Mouse (Mus musculus) forebrain, embryonic 11.5 days (tissue): ENCODE measurements around the gene Tmem63a. TPM values are rescaled to one million over a fixed set of nuclear protein-coding genes. Genes with fewer than 3 reads are reported as not detected.
"Not testable (repeated sequence)": the region's sequence is repeated elsewhere in the genome, so short reads cannot be mapped to it uniquely, and the experiment has no call there.

Experiments used
- ATAC-seq: fragments of 200-750 bp; cut with Nextera tagmentation; replicated peaks from 2 replicates; pipeline ENCODE4 v1.8.0; 2017; ENCODE audit warnings: moderate TSS enrichment; ENCODE audit not compliant: low FRiP score
- DNase-seq: peaks from one replicate; pipeline ENCODE4 v3.0.0-alpha.2; 2017; ENCODE audit warnings: low spot score
- H3K27ac ChIP-seq: fragments of 300-500 bp; sonication (generic); 2 replicates; pipeline ENCODE4 v1.5.1; 2014; ENCODE audit warnings: low read depth, low read length
- H3K27me3 ChIP-seq: fragments of 300-500 bp; sonication (generic); 2 replicates; pipeline ENCODE4 v1.6.1; 2014; ENCODE audit warnings: mild to moderate bottlenecking, low read length, mixed read lengths; ENCODE audit not compliant: control insufficient read depth, insufficient read depth
- H3K36me3 ChIP-seq: fragments of 300-500 bp; sonication (generic); 2 replicates; pipeline ENCODE4 v1.6.1; 2014; ENCODE audit warnings: mild to moderate bottlenecking, low read length, moderate library complexity, mixed read lengths; ENCODE audit not compliant: control insufficient read depth, insufficient read depth
- H3K4me1 ChIP-seq: fragments of 300-500 bp; sonication (generic); replicated peaks from 2 replicates; pipeline ENCODE4 v1.6.1; 2014; ENCODE audit warnings: low read length, mixed read lengths; ENCODE audit not compliant: control insufficient read depth, insufficient read depth
- H3K4me2 ChIP-seq: fragments of 300-500 bp; sonication (generic); 2 replicates; pipeline ENCODE4 v1.6.1; 2014; ENCODE audit warnings: low read depth, mild to moderate bottlenecking, low read length, moderate library complexity, mixed read lengths; ENCODE audit not compliant: severe bottlenecking
- H3K4me3 ChIP-seq: fragments of 300-500 bp; sonication (generic); 2 replicates; pipeline ENCODE4 v1.5.1; 2014; ENCODE audit warnings: low read depth, low read length
- H3K9ac ChIP-seq: fragments of 300-500 bp; sonication (generic); 2 replicates; pipeline ENCODE4 v1.6.1; 2014; ENCODE audit warnings: low read length
- H3K9me3 ChIP-seq: fragments of 300-500 bp; sonication (generic); 2 replicates; pipeline ENCODE4 v1.6.1; 2016; ENCODE audit warnings: low read length, mixed read lengths; ENCODE audit not compliant: control insufficient read depth
- WGBS: fragments of 180-500 bp; shearing (Covaris S2); extraction: QIAGEN DNeasy Blood & Tissue Kit; methylation state at CpG from one replicate; pipeline ENCODE4 v1.1.7; 2014; 5-methylcytosine and 5-hydroxymethylcytosine counted together
- polyA plus RNA-seq: library from polyadenylated mRNA; unstranded; fragments of >200 nt; fragmentation: Nextera tagmentation; extraction: Ambion mirVana; gene quantifications from 2 replicates; pipeline ENCODE4 v1.2.1, GENCODE M21; 2014

Gene Tmem63a
- polyA plus RNA-seq, 1 experiment from 2014 or later, result 2.7 TPM

- no peak within 1 kb of the TSS for H3K9ac ChIP-seq
- no peak within 1 kb of the TSS for H3K4me2 ChIP-seq
- 14% methylated on average over 21 of the region's 21 CpGs for WGBS
- ATAC-seq, result no peak
- DNase-seq, result no peak
- H3K27ac ChIP-seq, result no peak within 1 kb of the TSS
- no peaks in the 10 kb centered on the region for H3K9me3 ChIP-seq
- no peaks in the 10 kb centered on the region for H3K36me3 ChIP-seq
- H3K27me3 ChIP-seq, result peaks cover 40% of the 10 kb centered on the region
- no peak within 1 kb of the TSS for H3K4me3 ChIP-seq
- H3K4me1 ChIP-seq, result no peaks in the 10 kb centered on the region; the same call in 1 of the 2 replicates
Observed at GRCm38 (mm10) chr1:180934467-180935419, 7.4 kb upstream of the Tmem63a start, which contains the start of gene Lefty1. Lefty1 (plus strand) TSS chr1:180935022.

GRCm38 (mm10) chr1:180936610-180937398 lies 5.3 kb upstream of the Tmem63a start:
- H3K4me2 ChIP-seq, result peak overlapping the region; percentile 38; the same call in 1 of the 2 replicates
- 0 out of 2 replicates have a peak, but pooled peaks have one; percentile 71 for ATAC-seq
- peaks cover 51% of the 10 kb centered on the region for H3K27me3 ChIP-seq
- H3K9ac ChIP-seq, H3K9me3 ChIP-seq, H3K4me1 ChIP-seq, H3K27ac ChIP-seq, H3K36me3 ChIP-seq: not testable (repeated sequence)
- H3K4me3 ChIP-seq, result peak overlapping the region; percentile 11
- DNase-seq, result peak; percentile 68
- WGBS, result 2% methylated on average over 34 of the region's 41 CpGs

GRCm38 (mm10) chr1:180937631-180938030 lies 4.5 kb upstream of the Tmem63a start:
- H3K4me1 ChIP-seq, H3K4me2 ChIP-seq, H3K4me3 ChIP-seq, ATAC-seq, DNase-seq, H3K27ac ChIP-seq, H3K36me3 ChIP-seq, H3K9ac ChIP-seq, H3K9me3 ChIP-seq: not testable (repeated sequence)
- H3K27me3 ChIP-seq, result peaks cover 56% of the 10 kb centered on the region
- 14% methylated on average over 13 of the region's 13 CpGs for WGBS

GRCm38 (mm10) chr1:180938781-180939180 lies 3.4 kb upstream of the Tmem63a start:
- H3K4me1 ChIP-seq, H3K36me3 ChIP-seq, DNase-seq, H3K4me2 ChIP-seq, H3K9me3 ChIP-seq, H3K9ac ChIP-seq, H3K27ac ChIP-seq, H3K4me3 ChIP-seq, ATAC-seq: not testable (repeated sequence)
- WGBS, result 71% methylated on average over 1 of the region's 2 CpGs
- peaks cover 63% of the 10 kb centered on the region for H3K27me3 ChIP-seq

- Histone ChIP-seq H3K9ac (no peak overlapping the region), H3K4me3 (no peak overlapping the region), H3K36me3 (no peaks in the 10 kb centered on the region), H3K27ac (no peak overlapping the region), H3K27me3 (peaks cover 42% of the 10 kb centered on the region), H3K4me2 (no peak overlapping the region), H3K9me3 (no peaks in the 10 kb centered on the region), H3K4me1 (peaks cover 4% of the 10 kb centered on the region; the same call in 1 of the 2 replicates)
- WGBS, result 87% methylated on average over 7 of the region's 7 CpGs
- ATAC-seq (no peak), DNase-seq (no peak)
Observed at GRCm38 (mm10) chr1:180940776-180941460, 1.2 kb upstream of the Tmem63a start.

GRCm38 (mm10) chr1:180941726-180942125 lies 418 bp upstream of the Tmem63a start:
- 4% methylated on average over 18 of the region's 18 CpGs for WGBS
- peak; percentile 64 for DNase-seq
- no peaks in the 10 kb centered on the region for H3K36me3 ChIP-seq
- peak overlapping the region; percentile 78 for H3K4me3 ChIP-seq
- ATAC-seq, result 0 out of 2 replicates have a peak, but pooled peaks have one; percentile 8
- H3K4me2 ChIP-seq, result peak overlapping the region; percentile 94
- H3K9me3 ChIP-seq, result no peaks in the 10 kb centered on the region
- H3K4me1 ChIP-seq, result peaks cover 4% of the 10 kb centered on the region; the same call in 1 of the 2 replicates
- H3K9ac ChIP-seq, result peak overlapping the region; percentile 81
- H3K27me3 ChIP-seq, result peaks cover 35% of the 10 kb centered on the region
- H3K27ac ChIP-seq, result no peak overlapping the region

- 36% methylated on average over 11 of the region's 11 CpGs for whole genome bisulfite sequencing
- H3K9me3 ChIP-seq, result no peaks in the 10 kb centered on the region
- DNase-seq (no peak), ATAC-seq (no peak)
- H3K36me3 ChIP-seq, result no peaks in the 10 kb centered on the region
- no peak overlapping the region for H3K27ac ChIP-seq
- H3K27me3 ChIP-seq, result peaks cover 26% of the 10 kb centered on the region
- peak overlapping the region; percentile 94 for H3K4me2 ChIP-seq
- peak overlapping the region; percentile 81 for H3K9ac ChIP-seq
- H3K4me3 ChIP-seq, result peak overlapping the region; percentile 78
- H3K4me1 ChIP-seq, result peaks cover 4% of the 10 kb centered on the region; the same call in 1 of the 2 replicates
Observed at GRCm38 (mm10) chr1:180943032-180943644, 994 bp downstream of the Tmem63a start.
